Mouse (Mus musculus) layer of hippocampus, postnatal 10 days (tissue): Measurements from ENCODE around the gene Snhg11. TPM values are rescaled to one million over a fixed set of nuclear protein-coding genes. Genes with fewer than 3 reads are reported as not detected.
A peak's percentile ranks its signal among the peaks of the same experiment; 100 is the strongest.

Experiments used
- DNase-seq, 2 experiments: peaks; one replicate each; pipeline ENCODE4 v3.0.0; 2021; ENCODE audit warnings: low spot score in 2 of 2
- long read RNA-seq: library from polyadenylated mRNA; stranded (forward); transcript quantifications from one replicate; pipeline ENCODE4 v2.0.0, GENCODE M21; 2023
- total RNA-seq, 2 experiments: library from RNA; stranded (reverse); gene quantifications; 2 replicates each; pipeline ENCODE4 v1.2.3; 2021

The Snhg11 gene
- total RNA-seq = 100 to 1,000 TPM; 459 to 580 TPM
- long read RNA-seq, full-length matches to known transcripts = 7 of 120 reads
- long read RNA-seq, partial matches to known transcripts = 12 of 120 reads
- long read RNA-seq, other reads (novel, unspliced or antisense) = 101 of 120 reads

DNA sequence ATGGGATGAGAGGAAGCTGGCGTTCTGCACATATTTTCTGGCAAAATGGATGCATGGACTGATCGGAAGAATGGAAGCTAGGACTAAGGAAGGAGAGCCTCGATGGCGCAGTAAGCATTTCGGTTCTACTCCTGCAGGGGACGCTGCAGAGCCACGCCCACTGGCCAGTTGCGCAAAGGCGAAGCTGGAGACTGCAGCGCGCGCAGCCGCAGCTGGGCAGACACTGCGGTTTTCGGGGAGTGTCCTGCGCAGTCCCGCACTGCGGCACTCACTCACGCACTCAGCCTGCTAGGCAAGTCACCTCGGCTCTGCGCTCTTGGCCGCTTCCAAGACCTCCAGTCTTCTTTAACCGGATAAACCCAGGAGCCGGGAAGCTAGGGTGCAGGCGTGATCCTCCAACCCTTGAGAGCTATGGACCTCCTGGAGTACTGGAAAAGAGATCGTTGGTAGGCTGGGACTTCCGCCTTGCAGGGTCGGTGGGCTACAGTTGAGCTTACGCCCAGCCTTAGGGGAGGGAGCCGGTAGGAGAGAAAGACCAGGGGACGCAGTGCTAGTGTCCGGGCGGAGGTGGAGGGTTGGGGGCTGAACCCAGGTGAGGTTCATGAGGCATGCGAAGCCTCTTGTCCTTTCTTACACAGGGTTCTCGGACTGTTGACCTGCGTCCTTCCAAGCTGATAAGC is at the start of gene Snhg11:
Gene Snhg11, plus strand, starts transcription at position 196 of the 680 bp plus-strand sequence.
- peak; percentile 76 to 81 for DNase-seq

DNA sequence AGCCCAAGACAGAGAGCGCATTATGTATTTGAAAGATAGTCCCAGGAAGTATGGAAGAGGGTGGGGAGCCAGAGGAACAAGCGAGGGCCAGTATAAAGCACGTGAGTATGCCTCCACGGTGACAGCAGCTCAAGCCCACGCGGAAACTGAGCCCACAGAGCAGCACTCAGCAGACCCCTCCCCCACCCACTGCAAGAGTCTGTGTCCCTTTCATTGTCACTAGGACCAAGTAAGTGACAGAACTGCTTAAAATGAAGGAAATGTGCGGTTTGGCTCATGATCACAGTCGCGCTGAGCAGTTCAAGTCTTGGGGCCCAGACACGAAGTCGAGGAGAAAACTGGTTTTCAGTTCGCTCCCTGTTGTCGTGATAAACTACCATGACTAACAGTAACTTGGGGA is 41.1 kb upstream of the Snhg11 start:
- no peak for DNase-seq

DNA sequence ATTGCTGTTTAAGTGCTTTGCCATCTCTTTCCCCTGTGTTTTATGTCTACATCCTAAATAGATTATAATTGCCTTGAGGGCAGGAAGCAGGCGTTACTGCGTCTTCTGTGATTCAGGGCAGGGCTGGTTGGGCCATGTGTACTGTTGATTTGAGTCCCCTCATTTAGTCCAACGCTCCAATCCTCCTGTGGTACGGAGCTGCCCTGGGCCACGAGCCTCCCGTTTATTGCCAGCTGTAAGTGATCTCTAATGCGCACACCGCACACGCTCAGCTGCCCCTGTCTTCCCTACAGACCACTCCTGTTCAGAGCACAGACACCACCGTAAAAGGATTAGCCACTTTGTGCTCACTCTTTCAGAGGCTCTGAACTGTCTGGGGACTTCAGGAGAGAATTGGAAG is 37.7 kb upstream of the Snhg11 start:
- DNase-seq = no peak

- DNase-seq = peak; percentile 76 to 78
Observed at GRCm38 (mm10) chr2:158339948-158340564, 35.4 kb upstream of the Snhg11 start.

GRCm38 (mm10) chr2:158341324-158341723 is 34.1 kb upstream of the Snhg11 start:
- DNase-seq = no peak

GRCm38 (mm10) chr2:158343495-158343894 is 31.9 kb upstream of the Snhg11 start:
- no peak for DNase-seq

GRCm38 (mm10) chr2:158346467-158346866 is 29.0 kb upstream of the Snhg11 start:
- no peak for DNase-seq

GRCm38 (mm10) chr2:158347868-158348267 is 27.6 kb upstream of the Snhg11 start:
- peak; percentile 83 for DNase-seq

GRCm38 (mm10) chr2:158352801-158353520 is 22.5 kb upstream of the Snhg11 start:
- no peak for DNase-seq

- DNase-seq = no peak
Observed at GRCm38 (mm10) chr2:158354348-158355114, 20.9 kb upstream of the Snhg11 start.

GRCm38 (mm10) chr2:158355238-158355637 is 20.2 kb upstream of the Snhg11 start:
- no peak for DNase-seq

- DNase-seq = no peak
Observed at GRCm38 (mm10) chr2:158356121-158356520, 19.3 kb upstream of the Snhg11 start.

DNA sequence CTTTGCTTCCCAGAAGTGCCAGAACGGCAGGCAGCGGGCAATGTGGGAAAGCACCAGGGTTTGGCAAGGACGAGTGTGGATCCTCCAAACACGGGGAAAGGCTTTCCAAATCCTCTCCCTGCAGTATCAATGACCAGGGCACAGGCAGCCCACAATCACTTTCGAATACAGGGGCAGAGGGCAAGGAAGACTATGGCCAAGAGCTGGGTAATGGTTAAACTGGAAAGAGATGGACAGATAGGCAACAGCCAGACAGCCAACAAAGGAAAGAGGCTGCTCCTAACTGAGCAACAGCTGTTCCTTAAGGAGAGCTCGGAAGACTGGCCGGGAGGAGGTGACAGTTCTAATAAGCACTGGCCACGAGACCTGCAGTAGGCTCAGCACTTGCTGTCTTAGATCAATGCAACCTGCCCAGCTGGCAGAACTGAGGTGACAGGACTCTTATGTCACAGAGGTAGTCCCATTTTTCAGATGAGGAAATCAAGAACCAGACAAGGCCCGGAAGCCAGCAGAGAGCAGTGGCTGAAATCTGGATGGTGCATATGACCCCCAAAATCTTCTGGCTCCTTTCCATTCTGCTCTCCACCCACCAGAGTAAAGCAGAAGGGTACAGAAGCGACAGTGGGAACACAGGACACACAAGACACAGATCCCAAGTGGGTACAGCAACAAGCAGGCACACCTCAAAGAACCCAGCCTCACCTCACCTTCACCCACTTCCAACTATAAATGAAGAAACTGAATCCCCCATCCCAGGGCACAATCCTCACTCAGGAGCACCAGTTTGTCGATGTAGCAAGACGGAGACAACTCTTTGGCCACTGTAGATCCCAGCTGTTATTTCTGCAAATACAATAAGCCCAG is 15.4 kb upstream of the Snhg11 start:
- no peak for DNase-seq

GRCm38 (mm10) chr2:158360873-158361677 is 14.4 kb upstream of the Snhg11 start:
- DNase-seq = peak; percentile 87 to 89

GRCm38 (mm10) chr2:158361678-158362320 is 13.6 kb upstream of the Snhg11 start:
- no peak for DNase-seq

GRCm38 (mm10) chr2:158364175-158364574 is 11.3 kb upstream of the Snhg11 start:
- DNase-seq = no peak

GRCm38 (mm10) chr2:158365099-158365850 is 10.2 kb upstream of the Snhg11 start:
- no peak for DNase-seq

- no peak for DNase-seq
Observed at GRCm38 (mm10) chr2:158367654-158368053, 7.8 kb upstream of the Snhg11 start.
